Mouse (Mus musculus) adrenal gland (tissue): ENCODE measurements around the gene Rabl2.

ENCODE experiments used
- intact Hi-C: fragments of 180-260 bp; cut with DNase I; formaldehyde crosslinking; loops from one replicate; pipeline ENCODE4 v1.15.1; 2025

The Rabl2 gene

DNA sequence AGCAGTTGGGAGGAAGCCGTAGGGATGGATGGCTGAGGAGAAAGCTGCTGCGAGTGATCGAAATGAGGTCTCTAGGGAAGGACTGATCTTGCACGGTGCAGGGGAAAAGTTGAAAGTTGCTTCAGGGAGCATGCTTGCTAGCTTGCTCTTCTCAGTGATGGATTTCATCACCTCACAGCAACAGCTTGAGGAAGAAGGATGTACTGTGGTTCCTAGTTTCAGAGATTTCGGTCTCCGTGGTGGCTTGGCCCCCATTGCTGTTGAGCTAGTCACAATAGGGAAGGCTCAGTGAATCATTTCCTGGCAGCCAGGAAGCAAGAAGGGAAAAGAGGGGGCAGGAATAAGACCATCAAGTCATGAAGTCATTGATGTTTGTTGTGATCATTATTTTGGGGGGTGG lies 36.1 kb downstream of the Rabl2 start:
- intact Hi-C loops, result no loop called here

DNA sequence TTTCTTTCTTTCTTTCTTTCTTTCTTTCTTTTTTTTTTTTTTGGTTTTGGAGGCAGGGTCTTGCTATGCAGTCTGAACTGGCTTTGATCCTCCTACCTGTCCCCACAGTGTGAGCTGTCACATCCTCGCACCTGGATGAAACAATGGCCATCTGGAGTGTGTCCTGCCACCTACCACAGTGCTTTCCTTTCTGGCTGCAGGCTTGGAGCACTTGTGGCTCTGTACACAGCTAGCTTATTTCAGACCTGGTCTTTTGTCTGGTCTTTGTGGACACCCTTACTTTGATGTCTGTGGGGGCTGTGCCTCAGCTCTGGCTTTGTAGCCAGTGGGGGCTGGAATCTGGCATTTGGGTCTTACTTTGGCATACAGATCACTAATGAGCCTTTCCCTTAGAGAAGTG lies 40.0 kb downstream of the Rabl2 start:
- intact Hi-C loops, result no loop called here

DNA sequence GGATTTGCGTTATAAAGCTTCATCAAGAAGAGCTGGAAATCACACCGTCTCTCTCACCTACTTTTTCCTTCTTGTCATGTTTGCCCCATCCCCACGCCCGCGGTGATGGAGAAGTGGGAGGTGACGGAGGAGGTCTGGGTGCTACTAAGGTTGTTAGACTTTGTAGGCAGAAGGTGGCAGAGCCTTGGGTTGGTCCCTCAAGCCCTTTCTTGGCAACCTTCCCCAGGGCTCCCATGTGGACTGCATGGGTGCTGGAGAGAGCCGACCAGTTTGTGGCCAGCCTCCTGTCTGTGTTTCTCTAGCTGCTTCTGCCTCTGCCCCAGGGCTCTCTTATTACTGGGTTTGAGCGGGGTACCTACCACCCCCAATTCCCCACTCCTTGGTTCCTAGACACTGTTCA lies 41.2 kb downstream of the Rabl2 start:
- intact Hi-C loops, result no loop called here

- intact Hi-C loops, result no loop called here
These were observed 42.9 kb downstream of the Rabl2 start for GRCm38 (mm10) chr15:89548837-89549236.

DNA sequence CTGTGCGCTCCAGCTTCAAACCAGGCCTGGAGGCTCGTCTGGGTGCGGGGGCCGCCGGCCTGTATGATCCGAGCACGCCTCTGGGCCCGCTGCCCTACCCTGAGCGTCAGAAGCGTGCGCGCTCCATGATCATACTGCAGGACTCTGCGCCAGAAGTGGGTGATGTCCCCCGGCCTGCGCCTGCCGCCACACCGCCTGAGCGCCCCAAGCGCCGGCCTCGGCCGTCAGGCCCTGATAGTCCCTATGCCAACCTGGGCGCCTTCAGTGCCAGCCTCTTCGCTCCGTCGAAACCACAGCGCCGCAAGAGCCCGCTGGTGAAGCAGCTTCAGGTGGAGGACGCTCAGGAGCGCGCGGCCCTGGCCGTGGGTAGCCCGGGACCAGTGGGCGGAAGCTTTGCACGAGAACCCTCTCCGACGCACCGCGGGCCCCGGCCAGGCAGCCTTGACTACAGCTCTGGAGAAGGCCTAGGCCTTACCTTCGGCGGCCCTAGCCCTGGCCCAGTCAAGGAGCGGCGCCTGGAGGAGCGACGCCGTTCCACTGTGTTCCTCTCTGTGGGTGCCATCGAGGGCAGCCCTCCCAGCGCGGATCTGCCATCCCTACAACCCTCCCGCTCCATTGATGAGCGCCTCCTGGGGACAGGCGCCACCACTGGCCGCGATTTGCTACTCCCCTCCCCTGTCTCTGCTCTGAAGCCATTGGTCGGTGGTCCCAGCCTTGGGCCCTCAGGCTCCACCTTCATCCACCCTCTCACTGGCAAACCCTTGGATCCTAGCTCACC lies 43.7 kb downstream of the Rabl2 start:
- intact Hi-C loops, result no loop called here

DNA sequence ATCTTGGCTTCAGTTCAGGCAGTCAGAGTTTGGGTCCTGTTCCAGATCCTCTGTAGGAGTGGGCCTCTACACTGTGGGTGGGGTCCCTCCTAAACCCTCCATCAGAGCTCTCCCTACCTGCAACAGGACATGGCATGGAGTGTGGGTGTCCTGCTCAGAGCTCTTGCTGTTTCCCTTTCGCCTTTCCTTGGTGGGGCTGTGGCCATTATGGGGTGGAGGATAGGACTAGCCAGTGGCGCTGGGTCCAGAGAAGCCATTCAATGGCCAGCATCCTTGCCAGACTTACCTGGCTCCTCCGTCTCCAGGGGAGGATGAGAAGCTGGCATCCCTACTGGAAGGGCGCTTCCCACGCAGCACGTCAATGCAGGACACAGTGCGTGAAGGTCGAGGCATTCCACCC lies 44.4 kb downstream of the Rabl2 start:
- intact Hi-C loops, result no loop called here

DNA sequence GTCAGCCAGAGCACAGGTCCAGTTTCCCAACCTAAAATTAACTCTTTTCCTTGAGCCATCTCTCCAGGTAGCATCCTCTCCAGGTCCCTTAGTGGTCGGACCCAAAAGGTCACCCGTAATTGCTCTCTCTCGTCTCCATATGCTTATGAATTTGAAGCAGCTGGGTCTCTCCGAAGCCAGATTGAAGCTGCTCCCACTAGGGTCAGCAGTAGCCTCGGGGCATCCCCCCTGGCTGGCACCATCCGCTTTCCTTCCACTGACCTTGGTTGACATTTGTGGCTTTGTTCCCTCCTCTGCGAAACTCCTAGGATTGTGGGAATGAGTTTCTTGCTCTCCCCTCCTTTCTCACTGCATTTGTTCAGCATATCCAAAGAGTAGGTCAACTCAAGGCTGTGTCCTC lies 47.6 kb downstream of the Rabl2 start:
- intact Hi-C loops, result no loop called here

- intact Hi-C loops, result loop anchor here (5.0 kb wide), 1 partner anchor 72 kb away; no protein-coding TSS in a partner anchor
These were observed 57.9 kb downstream of the Rabl2 start for GRCm38 (mm10) chr15:89533843-89534207.

GRCm38 (mm10) chr15:89532924-89533842 lies 58.5 kb downstream of the Rabl2 start:
- intact Hi-C loops, result loop anchor here (5.0 kb wide), 1 partner anchor 71 kb away; no protein-coding TSS in a partner anchor
